ENCODE assay signal across 22 mouse cellular contexts in the genomic region with DNA sequence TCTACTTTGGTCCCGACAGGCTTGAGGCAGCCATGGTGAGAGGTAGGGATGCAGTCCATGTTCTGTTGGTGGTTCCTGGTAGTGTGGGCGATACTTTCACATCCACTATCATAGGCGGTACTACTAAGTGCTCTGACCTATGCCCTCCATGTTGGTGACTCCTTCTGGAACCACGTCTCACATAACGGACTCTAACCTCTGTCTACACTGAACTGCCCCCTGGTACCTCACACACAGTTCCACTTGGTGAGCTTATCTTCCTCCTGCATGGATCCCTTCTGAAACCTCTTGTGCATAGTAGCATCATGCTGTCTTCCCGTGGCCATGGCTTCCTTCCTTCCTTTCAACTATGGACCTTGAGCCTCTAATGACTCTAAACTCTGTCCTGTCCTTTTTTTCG.
"Had no signal": no experiment of that assay in that cellular context is flagged by ENCODE, and none has a peak within 500 bp of the region (broad histone marks: within the 10 kb centered on the region; RNA-seq: fewer than 3 reads in every experiment).

No protein-coding gene starts in this region.

- H3K4me1 ChIP-seq: stomach, embryonic 15.5 days had no signal

- ATAC-seq: liver, embryonic 12.5 days; midbrain, embryonic 16.5 days had no signal

- DNase-seq: kidney, adult 11 months; kidney, adult 8-10 months; kidney, postnatal 14 days; kidney, postnatal 4 days; left cerebral cortex, postnatal 4 days; lung, adult 2 months; lung, postnatal 10 days; retina, postnatal 1 day; right cerebral cortex, postnatal 25 days; thymus, adult 18-20 months; thymus, postnatal 36 days had no signal

- H3K9me3 ChIP-seq: kidney, embryonic 15.5 days; limb, embryonic 12.5 days; limb, embryonic 15.5 days; liver, embryonic 12.5 days; liver, embryonic 15.5 days; midbrain, embryonic 12.5 days; neural tube, embryonic 13.5 days; stomach, embryonic 15.5 days had no signal

- H3K4me2 ChIP-seq: kidney, embryonic 15.5 days; limb, embryonic 12.5 days; limb, embryonic 15.5 days; liver, embryonic 12.5 days; liver, embryonic 15.5 days; midbrain, embryonic 12.5 days; neural tube, embryonic 13.5 days; stomach, embryonic 15.5 days had no signal

- H3K36me3 ChIP-seq: limb, embryonic 12.5 days; limb, embryonic 15.5 days; liver, embryonic 12.5 days; neural tube, embryonic 13.5 days; stomach, embryonic 15.5 days had no signal

- H3K4me3 ChIP-seq: kidney, embryonic 15.5 days; limb, embryonic 12.5 days; limb, embryonic 15.5 days; liver, embryonic 12.5 days; liver, embryonic 15.5 days; midbrain, embryonic 12.5 days; myocyte; neural tube, embryonic 13.5 days; stomach, embryonic 15.5 days had no signal

- H3K27me3 ChIP-seq: kidney, embryonic 15.5 days; stomach, embryonic 15.5 days had no signal

- H3K9ac ChIP-seq: kidney, embryonic 15.5 days; limb, embryonic 12.5 days; limb, embryonic 15.5 days; liver, embryonic 12.5 days; liver, embryonic 15.5 days; midbrain, embryonic 12.5 days; neural tube, embryonic 13.5 days; stomach, embryonic 15.5 days had no signal

- H3K27ac ChIP-seq: kidney, embryonic 15.5 days; limb, embryonic 12.5 days; limb, embryonic 15.5 days; liver, embryonic 12.5 days; liver, embryonic 15.5 days; macrophage; midbrain, embryonic 12.5 days; neural tube, embryonic 13.5 days; stomach, embryonic 15.5 days had no signal
